Mouse (Mus musculus): ENCODE results near the gene Churc1. TPM values are rescaled to one million over a fixed set of nuclear protein-coding genes. Genes with fewer than 3 reads are reported as not detected.

Churc1 gene
- polyA plus RNA-seq, 1 experiment from 2014 or later = 103 TPM

GRCm38 (mm10) chr12:76818120-76818519 is 52.8 kb downstream of the Churc1 start:
- Histone ChIP-seq H3K4me1 (ENCODE audit: control insufficient read depth, insufficient read depth, low read length) (peaks cover 19% of the 10 kb centered on the region), H3K9ac (replicated peaks; ENCODE audit: low read length) (no peak overlapping the region), H3K9me3 (ENCODE audit: control insufficient read depth, low read length) (no peaks in the 10 kb centered on the region), H3K4me2 (ENCODE audit: low read length) (no peak overlapping the region), H3K4me3 (replicated peaks; ENCODE audit: low read depth, low read length) (no peak overlapping the region), H3K27ac (replicated peaks; ENCODE audit: low read depth, low read length) (0 out of 2 replicates have a peak overlapping the region, but pooled peaks have one; percentile 9), H3K27me3 (ENCODE audit: control insufficient read depth, insufficient read depth, low read length) (no peaks in the 10 kb centered on the region), H3K36me3 (ENCODE audit: control insufficient read depth, insufficient read depth, low read length) (no peaks in the 10 kb centered on the region)
- DNase-seq (no peak), ATAC-seq (ENCODE audit: low FRiP score, low TSS enrichment) (no peak)
- 47% methylated on average over 4 of the region's 4 CpGs for WGBS

DNA sequence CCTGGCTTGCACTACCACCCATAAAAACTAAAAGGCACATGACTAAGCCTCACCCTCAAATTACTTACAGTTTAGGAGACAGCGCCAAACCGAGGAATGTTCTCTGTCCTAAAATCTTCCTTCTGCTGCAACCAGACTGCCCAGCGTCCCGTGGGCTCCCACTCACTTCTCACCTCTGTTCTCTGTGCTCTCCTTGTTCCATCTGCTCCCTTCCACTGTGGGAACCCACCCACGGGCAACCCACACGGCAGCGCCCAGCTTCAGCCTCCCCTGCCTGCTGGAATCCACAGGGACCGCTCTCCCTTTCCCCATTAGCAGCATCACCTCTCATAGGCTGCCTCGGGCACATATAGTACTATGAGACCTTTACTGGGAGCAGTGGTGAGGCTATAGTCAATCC is 53.6 kb downstream of the Churc1 start:
- Histone ChIP-seq H3K27ac (replicated peaks; ENCODE audit: low read depth, low read length) (no peak overlapping the region), H3K9ac (replicated peaks; ENCODE audit: low read length) (no peak overlapping the region), H3K9me3 (ENCODE audit: control insufficient read depth, low read length) (no peaks in the 10 kb centered on the region), H3K36me3 (ENCODE audit: control insufficient read depth, insufficient read depth, low read length) (no peaks in the 10 kb centered on the region), H3K4me2 (ENCODE audit: low read length) (no peak overlapping the region), H3K4me1 (ENCODE audit: control insufficient read depth, insufficient read depth, low read length) (peaks cover 19% of the 10 kb centered on the region), H3K27me3 (ENCODE audit: control insufficient read depth, insufficient read depth, low read length) (no peaks in the 10 kb centered on the region), H3K4me3 (replicated peaks; ENCODE audit: low read depth, low read length) (no peak overlapping the region)
- 92% methylated on average over 9 of the region's 9 CpGs for WGBS
- ATAC-seq (ENCODE audit: low FRiP score, low TSS enrichment) (no peak), DNase-seq (no peak)

DNA sequence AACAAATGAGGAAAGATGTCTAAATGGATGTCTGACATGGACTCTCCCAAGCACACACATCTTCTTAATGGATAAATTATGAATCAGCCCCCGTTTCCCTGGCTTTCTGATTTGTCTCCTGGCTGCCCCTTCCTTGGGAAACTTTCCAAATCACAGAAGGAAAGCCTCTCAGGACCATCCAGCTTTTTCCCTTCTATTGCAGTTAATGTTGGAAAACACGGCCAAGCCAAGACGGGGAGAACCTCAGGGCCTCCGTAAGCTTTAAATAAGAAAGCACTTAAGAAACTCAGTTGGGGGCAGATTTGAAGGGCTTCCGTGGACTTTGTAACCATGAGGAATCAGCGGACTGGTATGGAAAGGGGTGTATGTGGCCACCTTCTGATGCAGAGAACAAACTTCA is 54.5 kb downstream of the Churc1 start:
- ATAC-seq (ENCODE audit: low FRiP score, low TSS enrichment) (no peak), DNase-seq (no peak)
- Histone ChIP-seq H3K27ac (replicated peaks; ENCODE audit: low read depth, low read length) (no peak overlapping the region), H3K27me3 (ENCODE audit: control insufficient read depth, insufficient read depth, low read length) (peaks cover 8% of the 10 kb centered on the region; the same call in 1 of the 2 replicates), H3K9me3 (ENCODE audit: control insufficient read depth, low read length) (no peaks in the 10 kb centered on the region), H3K4me2 (ENCODE audit: low read length) (no peak overlapping the region), H3K4me3 (replicated peaks; ENCODE audit: low read depth, low read length) (no peak overlapping the region), H3K36me3 (ENCODE audit: control insufficient read depth, insufficient read depth, low read length) (no peaks in the 10 kb centered on the region), H3K4me1 (ENCODE audit: control insufficient read depth, insufficient read depth, low read length) (peaks cover 19% of the 10 kb centered on the region), H3K9ac (replicated peaks; ENCODE audit: low read length) (no peak overlapping the region)
- WGBS = 66% methylated on average over 6 of the region's 6 CpGs

- no peak overlapping the region for H3K27ac ChIP-seq (replicated peaks; ENCODE audit: low read depth, low read length)
- no peak overlapping the region for H3K9ac ChIP-seq (replicated peaks; ENCODE audit: low read length)
- no peaks in the 10 kb centered on the region for H3K36me3 ChIP-seq (ENCODE audit: control insufficient read depth, insufficient read depth, low read length)
- WGBS = 39% methylated on average over 4 of the region's 4 CpGs
- no peaks in the 10 kb centered on the region for H3K9me3 ChIP-seq (ENCODE audit: control insufficient read depth, low read length)
- H3K4me2 ChIP-seq (ENCODE audit: low read length) = peak overlapping the region; percentile 75
- H3K4me1 ChIP-seq (ENCODE audit: control insufficient read depth, insufficient read depth, low read length) = peaks cover 19% of the 10 kb centered on the region
- no peak overlapping the region for H3K4me3 ChIP-seq (replicated peaks; ENCODE audit: low read depth, low read length)
- no peak for ATAC-seq (ENCODE audit: low FRiP score, low TSS enrichment)
- H3K27me3 ChIP-seq (ENCODE audit: control insufficient read depth, insufficient read depth, low read length) = peaks cover 11% of the 10 kb centered on the region; the same call in 1 of the 2 replicates
- DNase-seq = no peak
Measured at GRCm38 (mm10) chr12:76820615-76821014, 55.3 kb downstream of the Churc1 start.

GRCm38 (mm10) chr12:76822002-76822650 is 56.8 kb downstream of the Churc1 start:
- Histone ChIP-seq H3K36me3 (ENCODE audit: control insufficient read depth, insufficient read depth, low read length) (no peaks in the 10 kb centered on the region), H3K27me3 (ENCODE audit: control insufficient read depth, insufficient read depth, low read length) (peaks cover 11% of the 10 kb centered on the region; the same call in 1 of the 2 replicates), H3K9ac (replicated peaks; ENCODE audit: low read length) (peak overlapping the region; percentile 95), H3K27ac (replicated peaks; ENCODE audit: low read depth, low read length) (peak overlapping the region; percentile 85), H3K4me2 (ENCODE audit: low read length) (peak overlapping the region; percentile 75), H3K9me3 (ENCODE audit: control insufficient read depth, low read length) (no peaks in the 10 kb centered on the region), H3K4me1 (ENCODE audit: control insufficient read depth, insufficient read depth, low read length) (peaks cover 19% of the 10 kb centered on the region), H3K4me3 (replicated peaks; ENCODE audit: low read depth, low read length) (peak overlapping the region; percentile 71)
- 1% methylated on average over 53 of the region's 66 CpGs for WGBS
- DNase-seq (peak; percentile 82), ATAC-seq (ENCODE audit: low FRiP score, low TSS enrichment) (peak; percentile 84)

- ATAC-seq (ENCODE audit: low FRiP score, low TSS enrichment) (no peak; the same call in 1 of the 2 replicates), DNase-seq (no peak)
- WGBS = 2% methylated on average over 14 of the region's 17 CpGs
Measured at GRCm38 (mm10) chr12:76822651-76823041, 57.3 kb downstream of the Churc1 start, which contains the start of gene Rab15. Rab15 (minus strand) TSS chr12:76822908.

DNA sequence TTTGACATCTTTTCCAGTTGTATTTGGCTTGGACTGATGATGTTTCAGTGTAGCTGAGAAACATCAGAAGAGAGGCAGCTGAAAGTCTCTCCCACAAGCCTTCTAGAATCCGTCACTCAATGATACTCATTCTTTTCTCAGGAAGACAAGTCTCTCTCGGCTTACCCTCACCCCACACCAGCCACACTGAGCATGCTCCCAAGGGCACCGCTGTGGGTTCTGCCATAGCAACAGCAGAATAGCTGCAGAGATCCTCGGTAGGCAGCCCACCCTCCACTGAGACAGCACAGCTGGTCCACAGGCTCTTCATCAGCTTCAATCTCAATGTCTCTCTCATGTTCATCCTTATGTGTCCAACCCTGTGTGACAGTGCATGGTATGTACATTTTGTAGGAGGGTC is 59.9 kb downstream of the Churc1 start:
- Histone ChIP-seq H3K9ac (replicated peaks; ENCODE audit: low read length) (no peak overlapping the region), H3K4me1 (ENCODE audit: control insufficient read depth, insufficient read depth, low read length) (peaks cover 16% of the 10 kb centered on the region), H3K4me3 (replicated peaks; ENCODE audit: low read depth, low read length) (no peak overlapping the region), H3K27ac (replicated peaks; ENCODE audit: low read depth, low read length) (no peak overlapping the region), H3K27me3 (ENCODE audit: control insufficient read depth, insufficient read depth, low read length) (peaks cover 11% of the 10 kb centered on the region; the same call in 1 of the 2 replicates), H3K36me3 (ENCODE audit: control insufficient read depth, insufficient read depth, low read length) (no peaks in the 10 kb centered on the region), H3K4me2 (ENCODE audit: low read length) (no peak overlapping the region), H3K9me3 (ENCODE audit: control insufficient read depth, low read length) (no peaks in the 10 kb centered on the region)
- 64% methylated on average over 4 of the region's 4 CpGs for WGBS
- no peak for DNase-seq
- no peak for ATAC-seq (ENCODE audit: low FRiP score, low TSS enrichment)

More at GRCm38 (mm10) chr12:76822651-76823041, 57.3 kb downstream of the Churc1 start, which contains the start of gene Rab15:
- peak within 1 kb of the TSS; percentile 95 for H3K9ac ChIP-seq (replicated peaks; ENCODE audit: low read length)
- peaks cover 11% of the 10 kb centered on the region; the same call in 1 of the 2 replicates for H3K27me3 ChIP-seq (ENCODE audit: control insufficient read depth, insufficient read depth, low read length)
- peaks cover 19% of the 10 kb centered on the region for H3K4me1 ChIP-seq (ENCODE audit: control insufficient read depth, insufficient read depth, low read length)
- H3K4me2 ChIP-seq (ENCODE audit: low read length) = peak within 1 kb of the TSS; percentile 75
- no peaks in the 10 kb centered on the region for H3K9me3 ChIP-seq (ENCODE audit: control insufficient read depth, low read length)
- H3K36me3 ChIP-seq (ENCODE audit: control insufficient read depth, insufficient read depth, low read length) = no peaks in the 10 kb centered on the region
- H3K27ac ChIP-seq (replicated peaks; ENCODE audit: low read depth, low read length) = peak within 1 kb of the TSS; percentile 85
- peak within 1 kb of the TSS; percentile 71 for H3K4me3 ChIP-seq (replicated peaks; ENCODE audit: low read depth, low read length)

GRCm38 (mm10) chr12:76832704-76833103 is 67.4 kb downstream of the Churc1 start:
- Histone ChIP-seq H3K27ac (replicated peaks; ENCODE audit: low read depth, low read length) (no peak overlapping the region), H3K4me2 (ENCODE audit: low read length) (no peak overlapping the region), H3K9ac (replicated peaks; ENCODE audit: low read length) (no peak overlapping the region), H3K4me3 (replicated peaks; ENCODE audit: low read depth, low read length) (no peak overlapping the region), H3K27me3 (ENCODE audit: control insufficient read depth, insufficient read depth, low read length) (no peaks in the 10 kb centered on the region), H3K4me1 (ENCODE audit: control insufficient read depth, insufficient read depth, low read length) (no peaks in the 10 kb centered on the region), H3K36me3 (ENCODE audit: control insufficient read depth, insufficient read depth, low read length) (no peaks in the 10 kb centered on the region), H3K9me3 (ENCODE audit: control insufficient read depth, low read length) (no peaks in the 10 kb centered on the region)
- 6% methylated on average over 3 of the region's 3 CpGs for WGBS
- peak; percentile 76 for DNase-seq
- no peak for ATAC-seq (ENCODE audit: low FRiP score, low TSS enrichment)

Data from midbrain, embryonic 14.5 days (tissue).